Mouse (Mus musculus) midbrain, embryonic 12.5 days (tissue): ENCODE results near the gene Grik3. TPM values are rescaled to one million over a fixed set of nuclear protein-coding genes. Genes with fewer than 3 reads are reported as not detected.

Experiments
- ATAC-seq: fragments of 200-750 bp; cut with Nextera tagmentation; 2 replicates; pipeline ENCODE4 v1.8.0; 2017; ENCODE audit warnings: low read depth, moderate TSS enrichment, moderate library complexity; ENCODE audit not compliant: low FRiP score
- H3K27ac ChIP-seq: fragments of 300-500 bp; sonication (generic); replicated peaks from 2 replicates; pipeline ENCODE4 v1.5.1; 2016; ENCODE audit warnings: mild to moderate bottlenecking
- H3K27me3 ChIP-seq: fragments of 300-500 bp; sonication (generic); 2 replicates; pipeline ENCODE4 v1.6.1; 2016; ENCODE audit warnings: mild to moderate bottlenecking
- H3K36me3 ChIP-seq: fragments of 300-500 bp; sonication (generic); 2 replicates; pipeline ENCODE4 v1.6.1; 2016
- H3K4me1 ChIP-seq: fragments of 300-500 bp; sonication (generic); 2 replicates; pipeline ENCODE4 v1.6.1; 2016
- H3K4me2 ChIP-seq: fragments of 300-500 bp; sonication (generic); replicated peaks from 2 replicates; pipeline ENCODE4 v1.6.1; 2016; ENCODE audit warnings: mild to moderate bottlenecking, moderate library complexity
- H3K4me3 ChIP-seq: fragments of 300-500 bp; sonication (generic); 2 replicates; pipeline ENCODE4 v1.5.1; 2016; ENCODE audit warnings: mild to moderate bottlenecking
- H3K9ac ChIP-seq: fragments of 300-500 bp; sonication (generic); replicated peaks from 2 replicates; pipeline ENCODE4 v1.6.1; 2016; ENCODE audit warnings: mild to moderate bottlenecking, moderate library complexity
- H3K9me3 ChIP-seq: fragments of 300-500 bp; sonication (generic); 2 replicates; pipeline ENCODE4 v1.6.1; 2016; ENCODE audit warnings: mild to moderate bottlenecking
- WGBS: fragments of 180-500 bp; shearing (Covaris S2); methylation state at CpG from one replicate; pipeline ENCODE4 v1.1.7; 2016; 5-methylcytosine and 5-hydroxymethylcytosine counted together
- polyA plus RNA-seq: library from polyadenylated mRNA; unstranded; fragments of >200 nt; fragmentation: Nextera tagmentation; extraction: Ambion mirVana; gene quantifications from 2 replicates; pipeline ENCODE4 v1.2.1, GENCODE M21; 2016

Grik3 gene
- polyA plus RNA-seq, 1 experiment from 2014 or later, result 1.5 TPM

- Histone ChIP-seq H3K4me2 (no peak overlapping the region), H3K4me3 (no peak overlapping the region), H3K36me3 (no peaks in the 10 kb centered on the region), H3K9me3 (no peaks in the 10 kb centered on the region), H3K4me1 (peaks cover 60% of the 10 kb centered on the region), H3K9ac (no peak overlapping the region), H3K27ac (no peak overlapping the region), H3K27me3 (peaks cover 93% of the 10 kb centered on the region)
- no peak for ATAC-seq
- 28% methylated on average over 8 of the region's 8 CpGs for WGBS
Observed at GRCm38 (mm10) chr4:125495477-125495876, 5.0 kb downstream of the Grik3 start.

GRCm38 (mm10) chr4:125497001-125497400 lies 6.5 kb downstream of the Grik3 start:
- Histone ChIP-seq H3K27me3 (peaks cover 88% of the 10 kb centered on the region), H3K4me1 (peaks cover 45% of the 10 kb centered on the region), H3K4me2 (no peak overlapping the region), H3K4me3 (no peak overlapping the region), H3K27ac (no peak overlapping the region), H3K9ac (no peak overlapping the region), H3K9me3 (no peaks in the 10 kb centered on the region), H3K36me3 (no peaks in the 10 kb centered on the region)
- 0% methylated on average over 1 of the region's 1 CpGs for WGBS
- ATAC-seq, result no peak; the same call in 1 of the 2 replicates

GRCm38 (mm10) chr4:125497471-125497870 lies 7.0 kb downstream of the Grik3 start:
- no peak for ATAC-seq
- H3K4me1 ChIP-seq, result peaks cover 41% of the 10 kb centered on the region

GRCm38 (mm10) chr4:125498866-125499265 lies 8.4 kb downstream of the Grik3 start:
- Histone ChIP-seq H3K9me3 (no peaks in the 10 kb centered on the region), H3K27me3 (peaks cover 69% of the 10 kb centered on the region), H3K4me3 (no peak overlapping the region), H3K4me1 (peaks cover 33% of the 10 kb centered on the region), H3K4me2 (no peak overlapping the region), H3K9ac (no peak overlapping the region), H3K36me3 (no peaks in the 10 kb centered on the region), H3K27ac (no peak overlapping the region)
- WGBS, result 7% methylated on average over 6 of the region's 6 CpGs
- no peak for ATAC-seq

More at GRCm38 (mm10) chr4:125497471-125497870, 7.0 kb downstream of the Grik3 start:
- H3K27me3 ChIP-seq, result peaks cover 83% of the 10 kb centered on the region
- no peaks in the 10 kb centered on the region for H3K36me3 ChIP-seq
- no peak overlapping the region for H3K4me2 ChIP-seq
- H3K9ac ChIP-seq, result no peak overlapping the region
- no peak overlapping the region for H3K27ac ChIP-seq
- H3K9me3 ChIP-seq, result no peaks in the 10 kb centered on the region
- no peak overlapping the region for H3K4me3 ChIP-seq
- 40% methylated on average over 7 of the region's 7 CpGs for WGBS

- Histone ChIP-seq H3K9ac (no peak overlapping the region), H3K27me3 (peaks cover 33% of the 10 kb centered on the region), H3K9me3 (no peaks in the 10 kb centered on the region), H3K4me1 (peaks cover 13% of the 10 kb centered on the region), H3K36me3 (no peaks in the 10 kb centered on the region), H3K4me3 (no peak overlapping the region), H3K27ac (no peak overlapping the region), H3K4me2 (no peak overlapping the region)
- WGBS, result 49% methylated on average over 8 of the region's 8 CpGs
- no peak for ATAC-seq
Observed at GRCm38 (mm10) chr4:125502861-125503260, 12.4 kb downstream of the Grik3 start.

GRCm38 (mm10) chr4:125512434-125512833 lies 21.9 kb downstream of the Grik3 start:
- H3K36me3 ChIP-seq, result no peaks in the 10 kb centered on the region
- no peak for ATAC-seq
- no peak overlapping the region for H3K9ac ChIP-seq
- whole genome bisulfite sequencing, result 46% methylated on average over 6 of the region's 6 CpGs
- H3K4me1 ChIP-seq, result peaks cover 6% of the 10 kb centered on the region; the same call in 1 of the 2 replicates
- no peak overlapping the region for H3K4me3 ChIP-seq
- H3K9me3 ChIP-seq, result no peaks in the 10 kb centered on the region
- H3K27ac ChIP-seq, result no peak overlapping the region
- H3K4me2 ChIP-seq, result no peak overlapping the region
- peaks cover 27% of the 10 kb centered on the region for H3K27me3 ChIP-seq

GRCm38 (mm10) chr4:125515646-125516045 lies 25.1 kb downstream of the Grik3 start:
- Histone ChIP-seq H3K9me3 (no peaks in the 10 kb centered on the region), H3K4me2 (no peak overlapping the region), H3K27ac (no peak overlapping the region), H3K4me1 (peaks cover 6% of the 10 kb centered on the region; the same call in 1 of the 2 replicates), H3K9ac (no peak overlapping the region), H3K36me3 (no peaks in the 10 kb centered on the region), H3K4me3 (no peak overlapping the region), H3K27me3 (peaks cover 24% of the 10 kb centered on the region)
- WGBS, result 54% methylated on average over 13 of the region's 13 CpGs
- no peak for ATAC-seq

GRCm38 (mm10) chr4:125516612-125517011 lies 26.1 kb downstream of the Grik3 start:
- no peak for ATAC-seq
- Histone ChIP-seq H3K4me2 (no peak overlapping the region), H3K27ac (no peak overlapping the region), H3K27me3 (peaks cover 21% of the 10 kb centered on the region), H3K4me3 (no peak overlapping the region), H3K9ac (no peak overlapping the region), H3K4me1 (peaks cover 6% of the 10 kb centered on the region; the same call in 1 of the 2 replicates), H3K36me3 (no peaks in the 10 kb centered on the region), H3K9me3 (no peaks in the 10 kb centered on the region)
- WGBS, result 42% methylated on average over 6 of the region's 6 CpGs

GRCm38 (mm10) chr4:125518861-125519260 lies 28.4 kb downstream of the Grik3 start:
- no peak overlapping the region for H3K4me3 ChIP-seq
- no peak for ATAC-seq
- peaks cover 6% of the 10 kb centered on the region; the same call in 1 of the 2 replicates for H3K4me1 ChIP-seq
- 82% methylated on average over 5 of the region's 5 CpGs for WGBS
- peaks cover 15% of the 10 kb centered on the region for H3K27me3 ChIP-seq
- H3K9me3 ChIP-seq, result no peaks in the 10 kb centered on the region
- no peak overlapping the region for H3K4me2 ChIP-seq
- H3K9ac ChIP-seq, result no peak overlapping the region
- H3K36me3 ChIP-seq, result no peaks in the 10 kb centered on the region
- H3K27ac ChIP-seq, result no peak overlapping the region

- Histone ChIP-seq H3K9ac (no peak overlapping the region), H3K9me3 (no peaks in the 10 kb centered on the region), H3K36me3 (no peaks in the 10 kb centered on the region), H3K4me3 (no peak overlapping the region), H3K4me2 (no peak overlapping the region), H3K4me1 (no peaks in the 10 kb centered on the region), H3K27ac (no peak overlapping the region), H3K27me3 (peaks cover 12% of the 10 kb centered on the region; the same call in 1 of the 2 replicates)
- 63% methylated on average over 7 of the region's 7 CpGs for WGBS
- ATAC-seq, result no peak
Observed at GRCm38 (mm10) chr4:125522931-125523330, 32.4 kb downstream of the Grik3 start.

- ATAC-seq, result no peak
- no peaks in the 10 kb centered on the region for H3K9me3 ChIP-seq
- no peak overlapping the region for H3K27ac ChIP-seq
- H3K9ac ChIP-seq, result no peak overlapping the region
- 74% methylated on average over 4 of the region's 4 CpGs for WGBS
- H3K4me1 ChIP-seq, result no peaks in the 10 kb centered on the region
- H3K36me3 ChIP-seq, result no peaks in the 10 kb centered on the region
- peaks cover 17% of the 10 kb centered on the region; the same call in 1 of the 2 replicates for H3K27me3 ChIP-seq
- no peak overlapping the region for H3K4me2 ChIP-seq
- H3K4me3 ChIP-seq, result no peak overlapping the region
Observed at GRCm38 (mm10) chr4:125525266-125525665, 34.8 kb downstream of the Grik3 start.

GRCm38 (mm10) chr4:125526425-125526824 lies 35.9 kb downstream of the Grik3 start:
- Histone ChIP-seq H3K9ac (no peak overlapping the region), H3K4me3 (no peak overlapping the region), H3K9me3 (no peaks in the 10 kb centered on the region), H3K4me1 (no peaks in the 10 kb centered on the region), H3K36me3 (no peaks in the 10 kb centered on the region), H3K27ac (no peak overlapping the region), H3K4me2 (no peak overlapping the region), H3K27me3 (peaks cover 27% of the 10 kb centered on the region; the same call in 1 of the 2 replicates)
- ATAC-seq, result no peak
- 72% methylated on average over 5 of the region's 5 CpGs for WGBS

GRCm38 (mm10) chr4:125533965-125534364 lies 43.5 kb downstream of the Grik3 start:
- Histone ChIP-seq H3K27me3 (peaks cover 56% of the 10 kb centered on the region), H3K4me2 (0 out of 2 replicates have a peak overlapping the region, but pooled peaks have one; percentile 3), H3K9ac (no peak overlapping the region), H3K27ac (peak overlapping the region; percentile 66; the same call in 1 of the 2 replicates), H3K9me3 (no peaks in the 10 kb centered on the region), H3K4me3 (no peak overlapping the region), H3K4me1 (peaks cover 39% of the 10 kb centered on the region), H3K36me3 (no peaks in the 10 kb centered on the region)
- 46% methylated on average over 9 of the region's 9 CpGs for WGBS
- ATAC-seq, result no peak
